Mouse (Mus musculus) cortical plate, adult 2 months (tissue): ENCODE data around the gene Tln2.

ENCODE experiments used
- CTCF ChIP-seq: fragments of 200-500 bp; IDR thresholded peaks from 2 replicates; pipeline ENCODE4 v1.5.1; 2011; ENCODE audit warnings: mild to moderate bottlenecking, control low read depth, low read length; ENCODE audit not compliant: insufficient read depth; ENCODE audit errors: extremely low read depth
- POLR2A ChIP-seq: fragments of 200-500 bp; IDR thresholded peaks from 2 replicates; pipeline ENCODE4 v1.6.1; 2011; ENCODE audit warnings: mild to moderate bottlenecking, low read length, control low read depth; ENCODE audit not compliant: insufficient read depth; ENCODE audit errors: extremely low read depth

DNA sequence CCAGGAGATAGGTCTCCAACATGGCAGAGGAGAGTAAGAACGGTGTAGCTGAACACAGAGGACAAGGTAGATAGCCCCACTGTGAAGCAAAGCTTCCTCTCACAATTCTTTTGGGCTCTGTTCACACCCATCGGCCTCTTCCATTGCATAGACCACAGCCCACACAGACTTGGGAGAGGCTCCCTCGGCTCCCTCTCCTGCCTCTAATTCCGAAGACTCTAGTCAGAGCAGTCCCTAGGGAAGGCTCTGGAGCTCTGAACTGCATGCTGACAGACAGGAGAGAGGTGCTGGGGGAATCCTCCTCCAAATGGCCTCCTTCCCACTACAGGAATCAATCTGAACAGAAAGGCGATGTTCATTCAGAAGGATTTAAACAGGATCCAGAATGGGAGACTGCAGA, 72.9 kb downstream of the Tln2 start:
- TF ChIP-seq CTCF (no peak), POLR2A (no peak)
